Mouse (Mus musculus) heart, embryonic 15.5 days (tissue): ENCODE measurements around the gene Olfr1461. TPM values are rescaled to one million over a fixed set of nuclear protein-coding genes. Genes with fewer than 3 reads are reported as not detected.

Experiments used
- ATAC-seq: fragments of 200-750 bp; cut with Nextera tagmentation; replicated peaks from 2 replicates; pipeline ENCODE4 v1.8.0; 2017; ENCODE audit warnings: low read depth, moderate TSS enrichment; ENCODE audit not compliant: insufficient number of reproducible peaks, insufficient read depth, low FRiP score
- H3K27ac ChIP-seq: fragments of 300-500 bp; sonication (generic); 2 replicates; pipeline ENCODE4 v1.5.1; 2015; ENCODE audit warnings: mild to moderate bottlenecking, inconsistent platforms
- H3K27me3 ChIP-seq: fragments of 300-500 bp; sonication (generic); 2 replicates; pipeline ENCODE4 v1.6.1; 2015; ENCODE audit warnings: inconsistent platforms
- H3K36me3 ChIP-seq: fragments of 300-500 bp; sonication (generic); 2 replicates; pipeline ENCODE4 v1.6.1; 2015; ENCODE audit warnings: mild to moderate bottlenecking, inconsistent platforms
- H3K4me1 ChIP-seq: fragments of 300-500 bp; sonication (generic); replicated peaks from 2 replicates; pipeline ENCODE4 v1.6.1; 2015; ENCODE audit warnings: inconsistent platforms
- H3K4me2 ChIP-seq: fragments of 300-500 bp; sonication (generic); 2 replicates; pipeline ENCODE4 v1.6.1; 2015; ENCODE audit warnings: inconsistent platforms, mild to moderate bottlenecking, moderate library complexity
- H3K4me3 ChIP-seq: fragments of 300-500 bp; sonication (generic); 2 replicates; pipeline ENCODE4 v1.5.1; 2015; ENCODE audit warnings: mild to moderate bottlenecking, inconsistent platforms
- H3K9ac ChIP-seq: fragments of 300-500 bp; sonication (generic); 2 replicates; pipeline ENCODE4 v1.6.1; 2015; ENCODE audit warnings: mild to moderate bottlenecking, inconsistent platforms
- H3K9me3 ChIP-seq: fragments of 300-500 bp; sonication (generic); replicated peaks from 2 replicates; pipeline ENCODE4 v1.6.1; 2016; ENCODE audit warnings: inconsistent platforms
- WGBS: fragments of 180-500 bp; shearing (Covaris S2); methylation state at CpG from one replicate; pipeline ENCODE4 v1.1.7; 2015; ENCODE audit warnings: mixed read lengths; 5-methylcytosine and 5-hydroxymethylcytosine counted together
- polyA plus RNA-seq: library from polyadenylated mRNA; unstranded; fragments of >200 nt; fragmentation: Nextera tagmentation; extraction: Ambion mirVana; gene quantifications from 2 replicates; pipeline ENCODE4 v1.2.1, GENCODE M21; 2015

The Olfr1461 gene
- polyA plus RNA-seq = not detected in 2 replicates

GRCm38 (mm10) chr19:13162700-13163099 is at the start of gene Olfr1461:
Gene Olfr1461 (plus strand): TSS chr19:13163000.
- Histone ChIP-seq H3K36me3 (no peaks in the 10 kb centered on the region), H3K4me3 (no peak within 1 kb of the TSS), H3K9me3 (no peaks in the 10 kb centered on the region), H3K9ac (no peak within 1 kb of the TSS), H3K27me3 (no peaks in the 10 kb centered on the region), H3K4me1 (no peaks in the 10 kb centered on the region), H3K4me2 (no peak within 1 kb of the TSS), H3K27ac (no peak within 1 kb of the TSS)
- no peak for ATAC-seq
- WGBS = 49% methylated on average over 1 of the region's 1 CpGs

GRCm38 (mm10) chr19:13149449-13149848 is 13.4 kb upstream of the Olfr1461 start, which contains the start of gene Olfr1459:
Gene Olfr1459 (minus strand): TSS chr19:13149549.
- Histone ChIP-seq H3K9me3 (no peaks in the 10 kb centered on the region), H3K9ac (no peak within 1 kb of the TSS), H3K4me2 (no peak within 1 kb of the TSS), H3K27ac (no peak within 1 kb of the TSS), H3K4me3 (no peak within 1 kb of the TSS), H3K27me3 (no peaks in the 10 kb centered on the region), H3K4me1 (no peaks in the 10 kb centered on the region), H3K36me3 (no peaks in the 10 kb centered on the region)
- WGBS = 56% methylated on average over 1 of the region's 1 CpGs
- ATAC-seq = no peak

- Histone ChIP-seq H3K27me3 (no peaks in the 10 kb centered on the region), H3K27ac (no peak within 1 kb of the TSS), H3K4me3 (no peak within 1 kb of the TSS), H3K9me3 (no peaks in the 10 kb centered on the region), H3K4me1 (no peaks in the 10 kb centered on the region), H3K4me2 (no peak within 1 kb of the TSS), H3K36me3 (no peaks in the 10 kb centered on the region), H3K9ac (no peak within 1 kb of the TSS)
- 74% methylated on average over 1 of the region's 1 CpGs for WGBS
- no peak for ATAC-seq
These were observed 22.6 kb downstream of the Olfr1461 start, which contains the start of gene Olfr1462 for GRCm38 (mm10) chr19:13185434-13185833. Gene Olfr1462 (plus strand): TSS chr19:13185734.

Other genes starting within 250 kb of the Olfr1461 start
- not detected in 2 replicates for gene Olfr1448, start 238.6 kb upstream of the Olfr1461 start, polyA plus RNA-seq
- gene Olfr1449, start 232.2 kb upstream of the Olfr1461 start, polyA plus RNA-seq = not detected in 2 replicates
- not detected in 2 replicates for gene Olfr1450, start 212.7 kb upstream of the Olfr1461 start, polyA plus RNA-seq
- not detected in 2 replicates for gene Olfr1451, start 168.0 kb upstream of the Olfr1461 start, polyA plus RNA-seq
- gene Olfr1453, start 134.7 kb upstream of the Olfr1461 start, polyA plus RNA-seq = not detected in 2 replicates
- gene Olfr1454, start 102.4 kb upstream of the Olfr1461 start, polyA plus RNA-seq = not detected in 2 replicates
- not detected in 2 replicates for gene Olfr1457, start 65.1 kb upstream of the Olfr1461 start, polyA plus RNA-seq
- gene Olfr1458, start 56.2 kb upstream of the Olfr1461 start, polyA plus RNA-seq = not detected in 2 replicates
- gene Olfr1459, start 13.5 kb upstream of the Olfr1461 start, polyA plus RNA-seq = not detected in 2 replicates
- not detected in 2 replicates for gene Olfr1462, start 22.7 kb downstream of the Olfr1461 start, polyA plus RNA-seq
- not detected in 2 replicates for gene Olfr1463, start 68.3 kb downstream of the Olfr1461 start, polyA plus RNA-seq
- gene Olfr1465, start 152.5 kb downstream of the Olfr1461 start, polyA plus RNA-seq = not detected in 2 replicates
- gene Olfr1466, start 175.9 kb downstream of the Olfr1461 start, polyA plus RNA-seq = not detected in 2 replicates
- not detected in 2 replicates for gene Olfr1467, start 199.2 kb downstream of the Olfr1461 start, polyA plus RNA-seq
- not detected in 2 replicates for gene Olfr1469, start 244.8 kb downstream of the Olfr1461 start, polyA plus RNA-seq